Mouse (Mus musculus): ENCODE data around the gene Fah. TPM values are rescaled to one million over a fixed set of nuclear protein-coding genes. Genes with fewer than 3 reads are reported as not detected.

Gene Fah
- polyA plus RNA-seq, 1 experiment from 2014 or later = 11.8 TPM

DNA sequence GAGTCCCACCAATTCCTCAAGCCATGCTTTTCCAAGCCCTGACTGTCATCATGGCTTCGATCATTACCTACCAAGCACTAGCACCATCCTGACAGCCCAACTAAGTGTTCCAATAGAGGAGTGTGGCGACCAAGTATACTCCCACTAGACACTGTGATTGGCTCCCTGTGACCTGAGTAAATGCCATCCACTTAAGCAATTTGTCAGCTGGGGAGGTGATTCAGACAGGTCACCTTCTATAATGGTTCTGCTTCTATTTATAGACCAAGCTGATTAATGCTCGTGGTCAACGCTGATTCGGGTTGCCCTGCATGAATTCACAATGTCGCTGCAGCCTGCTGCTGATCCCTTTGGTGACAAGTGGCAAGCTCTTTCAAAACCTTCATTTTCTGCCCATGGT lies 40.3 kb downstream of the Fah start:
- H3K9ac ChIP-seq (replicated peaks; ENCODE audit: low read depth, low read length) = no peak overlapping the region
- H3K36me3 ChIP-seq (ENCODE audit: control insufficient read depth, insufficient read depth, low read length) = no peaks in the 10 kb centered on the region
- H3K4me3 ChIP-seq (ENCODE audit: low read depth, low read length) = no peak overlapping the region
- H3K27me3 ChIP-seq (ENCODE audit: control insufficient read depth, insufficient read depth, low read length) = no peaks in the 10 kb centered on the region
- 46% methylated on average over 6 of the region's 6 CpGs for WGBS
- no peaks in the 10 kb centered on the region for H3K4me1 ChIP-seq (ENCODE audit: control insufficient read depth, insufficient read depth, low read length)
- ATAC-seq (ENCODE audit: insufficient number of reproducible peaks, insufficient read depth, low FRiP score, low read depth) = no peak
- no peak overlapping the region for H3K4me2 ChIP-seq (replicated peaks; ENCODE audit: low read depth, low read length)
- no peak overlapping the region for H3K27ac ChIP-seq (ENCODE audit: low read length)
- no peaks in the 10 kb centered on the region for H3K9me3 ChIP-seq (ENCODE audit: control insufficient read depth, low read depth, low read length)

DNA sequence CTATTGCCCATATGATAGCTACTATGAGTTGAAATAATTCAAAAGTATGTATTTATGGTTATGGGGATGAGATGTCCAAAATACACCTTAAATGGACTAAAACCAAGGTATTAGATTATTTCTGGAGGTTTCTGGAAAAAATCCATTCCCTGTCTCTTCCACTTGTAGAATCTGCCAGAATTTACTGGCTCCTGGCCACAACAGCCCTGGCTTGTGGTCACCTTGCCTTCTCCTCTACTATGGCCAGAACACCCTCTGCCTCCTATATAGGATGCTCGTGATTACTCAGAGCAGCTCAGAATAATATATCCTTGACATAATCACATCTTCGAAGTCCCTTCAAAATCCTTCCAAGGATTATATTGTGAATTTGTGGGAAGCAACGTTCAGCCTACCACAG lies 42.3 kb downstream of the Fah start:
- Histone ChIP-seq H3K4me3 (ENCODE audit: low read depth, low read length) (no peak overlapping the region), H3K27ac (ENCODE audit: low read length) (no peak overlapping the region), H3K27me3 (ENCODE audit: control insufficient read depth, insufficient read depth, low read length) (no peaks in the 10 kb centered on the region), H3K36me3 (ENCODE audit: control insufficient read depth, insufficient read depth, low read length) (no peaks in the 10 kb centered on the region), H3K9ac (replicated peaks; ENCODE audit: low read depth, low read length) (no peak overlapping the region), H3K9me3 (ENCODE audit: control insufficient read depth, low read depth, low read length) (no peaks in the 10 kb centered on the region), H3K4me1 (ENCODE audit: control insufficient read depth, insufficient read depth, low read length) (no peaks in the 10 kb centered on the region), H3K4me2 (replicated peaks; ENCODE audit: low read depth, low read length) (no peak overlapping the region)
- 84% methylated on average over 3 of the region's 3 CpGs for WGBS
- no peak for ATAC-seq (ENCODE audit: insufficient number of reproducible peaks, insufficient read depth, low FRiP score, low read depth)

- H3K27ac ChIP-seq (ENCODE audit: low read length) = no peak overlapping the region
- H3K9ac ChIP-seq (replicated peaks; ENCODE audit: low read depth, low read length) = no peak overlapping the region
- WGBS = 88% methylated on average over 1 of the region's 1 CpGs
- no peak for ATAC-seq (ENCODE audit: insufficient number of reproducible peaks, insufficient read depth, low FRiP score, low read depth)
- H3K4me1 ChIP-seq (ENCODE audit: control insufficient read depth, insufficient read depth, low read length) = no peaks in the 10 kb centered on the region
- H3K4me2 ChIP-seq (replicated peaks; ENCODE audit: low read depth, low read length) = no peak overlapping the region
- H3K9me3 ChIP-seq (ENCODE audit: control insufficient read depth, low read depth, low read length) = no peaks in the 10 kb centered on the region
- no peaks in the 10 kb centered on the region for H3K27me3 ChIP-seq (ENCODE audit: control insufficient read depth, insufficient read depth, low read length)
- H3K36me3 ChIP-seq (ENCODE audit: control insufficient read depth, insufficient read depth, low read length) = no peaks in the 10 kb centered on the region
- no peak overlapping the region for H3K4me3 ChIP-seq (ENCODE audit: low read depth, low read length)
These were observed 46.0 kb downstream of the Fah start for GRCm38 (mm10) chr7:84560500-84560899.

- H3K4me1 ChIP-seq (ENCODE audit: control insufficient read depth, insufficient read depth, low read length) = no peaks in the 10 kb centered on the region
- 85% methylated on average over 3 of the region's 3 CpGs for WGBS
- no peak overlapping the region for H3K4me3 ChIP-seq (ENCODE audit: low read depth, low read length)
- no peak overlapping the region for H3K27ac ChIP-seq (ENCODE audit: low read length)
- no peaks in the 10 kb centered on the region for H3K27me3 ChIP-seq (ENCODE audit: control insufficient read depth, insufficient read depth, low read length)
- no peaks in the 10 kb centered on the region for H3K9me3 ChIP-seq (ENCODE audit: control insufficient read depth, low read depth, low read length)
- no peak overlapping the region for H3K4me2 ChIP-seq (replicated peaks; ENCODE audit: low read depth, low read length)
- no peak for ATAC-seq (ENCODE audit: insufficient number of reproducible peaks, insufficient read depth, low FRiP score, low read depth)
- H3K9ac ChIP-seq (replicated peaks; ENCODE audit: low read depth, low read length) = no peak overlapping the region
- no peaks in the 10 kb centered on the region for H3K36me3 ChIP-seq (ENCODE audit: control insufficient read depth, insufficient read depth, low read length)
These were observed 49.2 kb downstream of the Fah start for GRCm38 (mm10) chr7:84557332-84557731.

GRCm38 (mm10) chr7:84555294-84555693 lies 51.2 kb downstream of the Fah start:
- 54% methylated on average over 3 of the region's 3 CpGs for WGBS
- H3K27ac ChIP-seq (ENCODE audit: low read length) = no peak overlapping the region
- H3K4me3 ChIP-seq (ENCODE audit: low read depth, low read length) = no peak overlapping the region
- H3K9ac ChIP-seq (replicated peaks; ENCODE audit: low read depth, low read length) = no peak overlapping the region
- H3K27me3 ChIP-seq (ENCODE audit: control insufficient read depth, insufficient read depth, low read length) = no peaks in the 10 kb centered on the region
- no peaks in the 10 kb centered on the region for H3K36me3 ChIP-seq (ENCODE audit: control insufficient read depth, insufficient read depth, low read length)
- H3K9me3 ChIP-seq (ENCODE audit: control insufficient read depth, low read depth, low read length) = no peaks in the 10 kb centered on the region
- no peaks in the 10 kb centered on the region for H3K4me1 ChIP-seq (ENCODE audit: control insufficient read depth, insufficient read depth, low read length)
- ATAC-seq (ENCODE audit: insufficient number of reproducible peaks, insufficient read depth, low FRiP score, low read depth) = no peak
- H3K4me2 ChIP-seq (replicated peaks; ENCODE audit: low read depth, low read length) = no peak overlapping the region

GRCm38 (mm10) chr7:84551472-84551871 lies 55.0 kb downstream of the Fah start:
- Histone ChIP-seq H3K4me1 (ENCODE audit: control insufficient read depth, insufficient read depth, low read length) (no peaks in the 10 kb centered on the region), H3K9me3 (ENCODE audit: control insufficient read depth, low read depth, low read length) (no peaks in the 10 kb centered on the region), H3K4me3 (ENCODE audit: low read depth, low read length) (no peak overlapping the region), H3K36me3 (ENCODE audit: control insufficient read depth, insufficient read depth, low read length) (no peaks in the 10 kb centered on the region), H3K4me2 (replicated peaks; ENCODE audit: low read depth, low read length) (no peak overlapping the region), H3K27ac (ENCODE audit: low read length) (no peak overlapping the region), H3K27me3 (ENCODE audit: control insufficient read depth, insufficient read depth, low read length) (no peaks in the 10 kb centered on the region), H3K9ac (replicated peaks; ENCODE audit: low read depth, low read length) (no peak overlapping the region)
- 81% methylated on average over 2 of the region's 2 CpGs for WGBS
- ATAC-seq (ENCODE audit: insufficient number of reproducible peaks, insufficient read depth, low FRiP score, low read depth) = no peak

- Histone ChIP-seq H3K27me3 (ENCODE audit: control insufficient read depth, insufficient read depth, low read length) (no peaks in the 10 kb centered on the region), H3K4me1 (ENCODE audit: control insufficient read depth, insufficient read depth, low read length) (no peaks in the 10 kb centered on the region), H3K9ac (replicated peaks; ENCODE audit: low read depth, low read length) (no peak overlapping the region), H3K27ac (ENCODE audit: low read length) (no peak overlapping the region), H3K36me3 (ENCODE audit: control insufficient read depth, insufficient read depth, low read length) (no peaks in the 10 kb centered on the region), H3K4me3 (ENCODE audit: low read depth, low read length) (no peak overlapping the region), H3K4me2 (replicated peaks; ENCODE audit: low read depth, low read length) (no peak overlapping the region), H3K9me3 (ENCODE audit: control insufficient read depth, low read depth, low read length) (no peaks in the 10 kb centered on the region)
- 56% methylated on average over 4 of the region's 4 CpGs for WGBS
- no peak for ATAC-seq (ENCODE audit: insufficient number of reproducible peaks, insufficient read depth, low FRiP score, low read depth)
These were observed 59.9 kb downstream of the Fah start for GRCm38 (mm10) chr7:84546667-84547066.

DNA sequence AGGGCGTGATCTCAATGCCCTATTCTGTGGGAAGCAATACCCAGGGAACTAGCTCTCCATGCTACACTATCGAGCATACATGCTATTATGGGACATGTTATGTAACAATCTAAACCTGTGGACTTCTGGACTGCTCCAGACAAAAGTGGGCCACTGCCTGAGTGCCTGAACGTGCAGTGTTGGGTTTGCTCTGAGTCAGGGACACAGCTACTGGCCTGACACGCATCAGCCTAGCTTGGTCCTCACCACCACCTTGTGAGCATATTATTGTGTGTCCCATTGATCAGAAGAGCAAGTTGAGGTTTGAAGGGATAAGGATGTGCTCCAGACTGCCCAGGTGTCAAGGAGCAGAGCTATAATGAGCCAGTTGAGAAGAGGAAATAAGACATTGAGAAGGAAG lies 61.6 kb downstream of the Fah start:
- ATAC-seq (ENCODE audit: insufficient number of reproducible peaks, insufficient read depth, low FRiP score, low read depth) = no peak
- no peaks in the 10 kb centered on the region for H3K4me1 ChIP-seq (ENCODE audit: control insufficient read depth, insufficient read depth, low read length)
- H3K4me3 ChIP-seq (ENCODE audit: low read depth, low read length) = no peak overlapping the region
- no peak overlapping the region for H3K9ac ChIP-seq (replicated peaks; ENCODE audit: low read depth, low read length)
- WGBS = 87% methylated on average over 4 of the region's 4 CpGs
- no peaks in the 10 kb centered on the region for H3K36me3 ChIP-seq (ENCODE audit: control insufficient read depth, insufficient read depth, low read length)
- H3K9me3 ChIP-seq (ENCODE audit: control insufficient read depth, low read depth, low read length) = no peaks in the 10 kb centered on the region
- no peaks in the 10 kb centered on the region for H3K27me3 ChIP-seq (ENCODE audit: control insufficient read depth, insufficient read depth, low read length)
- H3K27ac ChIP-seq (ENCODE audit: low read length) = no peak overlapping the region
- H3K4me2 ChIP-seq (replicated peaks; ENCODE audit: low read depth, low read length) = no peak overlapping the region

Data from stomach, embryonic 14.5 days (tissue).